Mouse (Mus musculus): Measurements from ENCODE around the gene C5ar1. TPM values are rescaled to one million over a fixed set of nuclear protein-coding genes. Genes with fewer than 3 reads are reported as not detected.
"Not testable (repeated sequence)": the region's sequence is repeated elsewhere in the genome, so short reads cannot be mapped to it uniquely, and the experiment has no call there.

C5ar1 gene
- polyA plus RNA-seq, 1 experiment: not detected

- Histone ChIP-seq H3K9ac (ENCODE audit: low read depth, poor library complexity, severe bottlenecking) (no peak overlapping the region), H3K36me3 (ENCODE audit: control insufficient read depth, insufficient read depth, low read length, poor library complexity, severe bottlenecking) (no peaks in the 10 kb centered on the region), H3K4me3 (ENCODE audit: low read depth, low read length) (no peak overlapping the region), H3K27ac (ENCODE audit: insufficient read depth, low read length) (no peak overlapping the region), H3K4me1 (ENCODE audit: control insufficient read depth, insufficient read depth, low read length) (no peaks in the 10 kb centered on the region), H3K27me3 (ENCODE audit: control insufficient read depth, insufficient read depth, low read length, poor library complexity, severe bottlenecking) (no peaks in the 10 kb centered on the region), H3K9me3 (replicated peaks; ENCODE audit: control insufficient read depth, insufficient read depth, low read length, poor library complexity, severe bottlenecking) (no peaks in the 10 kb centered on the region; the same call in none of the 2 replicates)
- TF ChIP-seq POLR2A (IDR thresholded peaks at IDR 0.05; ENCODE audit: insufficient read depth, low read length): no peak
- no peak for TF ChIP-seq CTCF (IDR thresholded peaks at IDR 0.05; ENCODE audit: low read depth, low read length)
- no peak for TF ChIP-seq EP300 (IDR thresholded peaks at IDR 0.05; ENCODE audit: insufficient read depth, low read depth, low read length)
These were observed 1.8 kb upstream of the C5ar1 start for GRCm38 (mm10) chr7:16261097-16261496.

GRCm38 (mm10) chr7:16257830-16258229 is 1.5 kb downstream of the C5ar1 start:
- Histone ChIP-seq H3K4me3 (ENCODE audit: low read depth, low read length) (no peak overlapping the region), H3K27ac (ENCODE audit: insufficient read depth, low read length) (no peak overlapping the region), H3K9me3 (replicated peaks; ENCODE audit: control insufficient read depth, insufficient read depth, low read length, poor library complexity, severe bottlenecking) (no peaks in the 10 kb centered on the region), H3K36me3 (ENCODE audit: control insufficient read depth, insufficient read depth, low read length, poor library complexity, severe bottlenecking) (no peaks in the 10 kb centered on the region), H3K27me3 (ENCODE audit: control insufficient read depth, insufficient read depth, low read length, poor library complexity, severe bottlenecking) (no peaks in the 10 kb centered on the region), H3K9ac (ENCODE audit: low read depth, poor library complexity, severe bottlenecking) (no peak overlapping the region), H3K4me1 (ENCODE audit: control insufficient read depth, insufficient read depth, low read length) (no peaks in the 10 kb centered on the region)
- TF ChIP-seq EP300 (IDR thresholded peaks at IDR 0.05; ENCODE audit: insufficient read depth, low read depth, low read length) (no peak), CTCF (IDR thresholded peaks at IDR 0.05; ENCODE audit: low read depth, low read length) (no peak), POLR2A (IDR thresholded peaks at IDR 0.05; ENCODE audit: insufficient read depth, low read length) (no peak)

GRCm38 (mm10) chr7:16255963-16256362 is 3.4 kb downstream of the C5ar1 start:
- not testable (repeated sequence) for H3K27me3 ChIP-seq (ENCODE audit: control insufficient read depth, insufficient read depth, low read length, poor library complexity, severe bottlenecking); H3K4me3 ChIP-seq (ENCODE audit: low read depth, low read length); H3K9me3 ChIP-seq (replicated peaks; ENCODE audit: control insufficient read depth, insufficient read depth, low read length, poor library complexity, severe bottlenecking); H3K27ac ChIP-seq (ENCODE audit: insufficient read depth, low read length); H3K36me3 ChIP-seq (ENCODE audit: control insufficient read depth, insufficient read depth, low read length, poor library complexity, severe bottlenecking); H3K4me1 ChIP-seq (ENCODE audit: control insufficient read depth, insufficient read depth, low read length); H3K9ac ChIP-seq (ENCODE audit: low read depth, poor library complexity, severe bottlenecking)

- Histone ChIP-seq H3K4me1 (ENCODE audit: control insufficient read depth, insufficient read depth, low read length) (no peaks in the 10 kb centered on the region), H3K36me3 (ENCODE audit: control insufficient read depth, insufficient read depth, low read length, poor library complexity, severe bottlenecking) (no peaks in the 10 kb centered on the region), H3K9ac (ENCODE audit: low read depth, poor library complexity, severe bottlenecking) (no peak overlapping the region), H3K4me3 (ENCODE audit: low read depth, low read length) (no peak overlapping the region), H3K27ac (ENCODE audit: insufficient read depth, low read length) (no peak overlapping the region), H3K27me3 (ENCODE audit: control insufficient read depth, insufficient read depth, low read length, poor library complexity, severe bottlenecking) (no peaks in the 10 kb centered on the region), H3K9me3 (replicated peaks; ENCODE audit: control insufficient read depth, insufficient read depth, low read length, poor library complexity, severe bottlenecking) (no peaks in the 10 kb centered on the region)
- TF ChIP-seq CTCF (IDR thresholded peaks at IDR 0.05; ENCODE audit: low read depth, low read length): no peak
These were observed 5.1 kb downstream of the C5ar1 start for GRCm38 (mm10) chr7:16254195-16254594.

GRCm38 (mm10) chr7:16250687-16251086 is 8.7 kb downstream of the C5ar1 start:
- H3K27me3 ChIP-seq (ENCODE audit: control insufficient read depth, insufficient read depth, low read length, poor library complexity, severe bottlenecking): no peaks in the 10 kb centered on the region
- no peaks in the 10 kb centered on the region for H3K9me3 ChIP-seq (replicated peaks; ENCODE audit: control insufficient read depth, insufficient read depth, low read length, poor library complexity, severe bottlenecking)
- no peaks in the 10 kb centered on the region for H3K36me3 ChIP-seq (ENCODE audit: control insufficient read depth, insufficient read depth, low read length, poor library complexity, severe bottlenecking)
- no peaks in the 10 kb centered on the region for H3K4me1 ChIP-seq (ENCODE audit: control insufficient read depth, insufficient read depth, low read length)
- TF ChIP-seq POLR2A (IDR thresholded peaks at IDR 0.05; ENCODE audit: insufficient read depth, low read length): no peak
- TF ChIP-seq EP300 (IDR thresholded peaks at IDR 0.05; ENCODE audit: insufficient read depth, low read depth, low read length): no peak
- no peak for TF ChIP-seq CTCF (IDR thresholded peaks at IDR 0.05; ENCODE audit: low read depth, low read length)
- no peak overlapping the region for H3K27ac ChIP-seq (ENCODE audit: insufficient read depth, low read length)
- H3K4me3 ChIP-seq (ENCODE audit: low read depth, low read length): no peak overlapping the region
- no peak overlapping the region for H3K9ac ChIP-seq (ENCODE audit: low read depth, poor library complexity, severe bottlenecking)

- H3K27ac ChIP-seq (ENCODE audit: insufficient read depth, low read length): no peak overlapping the region
- H3K4me3 ChIP-seq (ENCODE audit: low read depth, low read length): no peak overlapping the region
- H3K36me3 ChIP-seq (ENCODE audit: control insufficient read depth, insufficient read depth, low read length, poor library complexity, severe bottlenecking): no peaks in the 10 kb centered on the region
- no peak overlapping the region for H3K9ac ChIP-seq (ENCODE audit: low read depth, poor library complexity, severe bottlenecking)
- TF ChIP-seq POLR2A (IDR thresholded peaks at IDR 0.05; ENCODE audit: insufficient read depth, low read length): no peak
- no peak for TF ChIP-seq EP300 (IDR thresholded peaks at IDR 0.05; ENCODE audit: insufficient read depth, low read depth, low read length)
- no peak for TF ChIP-seq CTCF (IDR thresholded peaks at IDR 0.05; ENCODE audit: low read depth, low read length)
- H3K27me3 ChIP-seq (ENCODE audit: control insufficient read depth, insufficient read depth, low read length, poor library complexity, severe bottlenecking): no peaks in the 10 kb centered on the region
- no peaks in the 10 kb centered on the region for H3K4me1 ChIP-seq (ENCODE audit: control insufficient read depth, insufficient read depth, low read length)
- no peaks in the 10 kb centered on the region for H3K9me3 ChIP-seq (replicated peaks; ENCODE audit: control insufficient read depth, insufficient read depth, low read length, poor library complexity, severe bottlenecking)
These were observed 13.4 kb downstream of the C5ar1 start for GRCm38 (mm10) chr7:16245958-16246357.

Measured in ES-Bruce4 (cell line).